Mouse (Mus musculus) liver, adult 2 months (tissue): ENCODE data around the gene Ankrd11.

Source experiments
- CTCF ChIP-seq: fragments of 200-500 bp; IDR thresholded peaks from 2 replicates; pipeline ENCODE4 v1.5.1; 2011; ENCODE audit warnings: low read depth, low read length, control low read depth
- POLR2A ChIP-seq: fragments of 200-500 bp; IDR thresholded peaks from 2 replicates; pipeline ENCODE4 v1.6.1; 2011; ENCODE audit warnings: low read length, control low read depth; ENCODE audit not compliant: insufficient read depth; ENCODE audit errors: extremely low read depth

DNA sequence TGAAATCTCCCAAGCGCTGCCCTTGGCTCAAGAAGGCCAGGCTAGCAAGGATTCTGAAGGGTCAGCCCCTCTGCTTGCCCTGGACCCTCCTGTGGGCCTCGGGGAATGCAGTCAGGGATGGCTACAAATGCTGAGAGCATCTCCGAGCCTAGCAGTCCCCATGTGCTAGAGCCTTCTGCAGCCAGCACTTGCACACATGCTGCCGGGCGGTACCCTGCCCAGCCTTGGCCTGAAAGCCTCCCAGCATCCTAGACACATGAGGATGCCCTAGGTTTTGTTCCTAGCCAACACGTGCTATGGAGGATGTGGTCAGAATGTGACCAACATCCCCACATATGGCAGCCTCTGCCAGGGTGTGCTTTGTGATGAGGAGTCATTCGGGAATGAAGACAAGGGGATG lies 187.7 kb downstream of the Ankrd11 start:
- TF ChIP-seq CTCF (no peak), POLR2A (no peak)
